Mouse (Mus musculus) CD4-positive, CD25-positive, alpha-beta regulatory T cell (primary cell): ENCODE results near the gene Klra17. TPM values are rescaled to one million over a fixed set of nuclear protein-coding genes. Genes with fewer than 3 reads are reported as not detected.

Source experiments
- polyA plus RNA-seq: library from polyadenylated mRNA; unstranded; fragments of 100-300 nt; shearing (Covaris generic); gene quantifications from one replicate; pipeline ENCODE4 v1.2.1, GENCODE M21; 2017

Klra17 gene
- polyA plus RNA-seq = not detected

GRCm38 (mm10) chr6:129876549-129876948, at the start of gene Klra17:
Gene Klra17, minus strand, starts transcription at chr6:129876672.

DNA sequence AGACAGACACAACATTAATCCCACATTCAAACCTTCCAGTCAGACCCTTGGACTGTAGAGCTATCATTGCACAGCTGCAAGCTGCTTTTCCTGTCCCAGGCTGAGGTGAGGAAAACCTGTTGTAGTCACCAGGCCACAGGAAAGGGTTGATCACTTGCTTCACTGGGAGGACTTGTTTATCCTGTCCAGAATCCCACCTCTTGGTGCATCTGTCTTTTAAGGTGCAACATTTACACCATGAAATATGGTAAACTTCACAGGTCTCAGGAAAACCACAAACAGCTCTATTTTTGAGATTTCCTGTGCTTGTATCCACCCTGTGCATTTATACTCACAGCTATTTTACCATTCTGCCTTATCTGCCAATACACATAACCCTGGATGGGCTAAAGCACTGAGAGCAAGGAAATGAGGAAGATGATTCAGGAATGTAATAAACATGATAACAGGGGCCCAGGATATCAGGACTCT, 41.0 kb upstream of the Klra17 start, which contains the start of gene Klra5:
TSS of gene Klra5 (minus strand) at position 175 of the 471 bp plus-strand sequence.

DNA sequence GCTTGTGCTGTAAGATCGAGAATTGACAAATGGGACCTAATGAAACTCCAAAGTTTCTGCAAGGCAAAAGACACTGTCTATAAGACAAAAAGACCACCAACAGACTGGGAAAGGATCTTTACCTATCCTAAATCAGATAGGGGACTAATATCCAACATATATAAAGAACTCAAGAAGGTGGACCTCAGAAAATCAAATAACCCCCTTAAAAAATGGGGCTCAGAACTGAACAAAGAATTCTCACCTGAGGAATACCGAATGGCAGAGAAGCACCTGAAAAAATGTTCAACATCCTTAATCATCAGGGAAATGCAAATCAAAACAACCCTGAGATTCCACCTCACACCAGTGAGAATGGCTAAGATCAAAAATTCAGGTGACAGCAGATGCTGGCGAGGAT, 14.1 kb downstream of the Klra17 start, which contains the start of gene Gm17631:
TSS of gene Gm17631 (plus strand) at position 301 of the 400 bp plus-strand sequence.

GRCm38 (mm10) chr6:129784170-129784569, 92.3 kb downstream of the Klra17 start, which contains the start of gene Gm156:
Gene Gm156, minus strand, starts transcription at chr6:129784270.

Other genes with a start within 250 kb of the Klra17 start
- gene Klrc3, start 233.3 kb downstream of the Klra17 start, polyA plus RNA-seq = not detected
- gene Klrc2, start 216.0 kb downstream of the Klra17 start, polyA plus RNA-seq = 0.06 TPM
- not detected for gene Klrc1, start 197.7 kb downstream of the Klra17 start, polyA plus RNA-seq
- gene Klri1, start 159.5 kb downstream of the Klra17 start, polyA plus RNA-seq = not detected
- gene Klri2, start 136.2 kb downstream of the Klra17 start, polyA plus RNA-seq = 0.05 TPM
- gene Gm156, start 92.4 kb downstream of the Klra17 start, polyA plus RNA-seq = not detected
- not detected for gene Gm17631, start 14.0 kb downstream of the Klra17 start, polyA plus RNA-seq
- gene Klra5, start 41.0 kb upstream of the Klra17 start, polyA plus RNA-seq = not detected
- not detected for gene Klra6, start 150.3 kb upstream of the Klra17 start, polyA plus RNA-seq
- not detected for gene Klra4, start 190.6 kb upstream of the Klra17 start, polyA plus RNA-seq